Comparison of ENCODE assay signal across 1 mouse cellular context in genomic region chr16:17405271-17405696, GRCm38 (mm10).
TF ChIP-seq lines count a peak whose summit lies in the region.

No protein-coding gene starts in this region.

TF ChIP-seq in CH12.LX, 34 proteins besides CTCF, POLR2A, EP300 and RAD21 (continued from another document):
- TF ChIP-seq JUN (IDR thresholded peaks at IDR 0.05; ENCODE audit: insufficient read depth, low read depth, low read length), result no peak
- no peak for TF ChIP-seq ZMIZ1 (IDR thresholded peaks at IDR 0.05; ENCODE audit: low read depth, low read length)
- no peak for TF ChIP-seq ETS1 (conservative IDR thresholded peaks at IDR 0.05; ENCODE audit: low read depth, low read length)
- TF ChIP-seq MEF2A (IDR thresholded peaks at IDR 0.05; ENCODE audit: borderline replicate concordance, low read depth, low read length), result no peak
- no peak for TF ChIP-seq TBP (conservative IDR thresholded peaks at IDR 0.05; ENCODE audit: low read depth, low read length)
- TF ChIP-seq MAX (IDR thresholded peaks at IDR 0.05; ENCODE audit: low read length), result peak; percentile 63
